Mouse (Mus musculus): ENCODE measurements around the gene Tmem11. TPM values are rescaled to one million over a fixed set of nuclear protein-coding genes. Genes with fewer than 3 reads are reported as not detected.
A peak's percentile ranks its signal among the peaks of the same experiment; 100 is the strongest.

The Tmem11 gene
- 10 to 100 TPM; 28.9 to 29.6 TPM for total RNA-seq (2021)
- long read RNA-seq, experiment 1, transcript Tmem11-201 (2 exons, 1,457 nt) = major isoform, 22 of 27 reads
- long read RNA-seq, experiment 1, partial matches to known transcripts = 0 of 27 reads
- long read RNA-seq, experiment 1, other reads (novel, unspliced or antisense) = 5 of 27 reads
- long read RNA-seq, experiment 2, transcript Tmem11-201 (2 exons, 1,457 nt) = major isoform, 17 of 18 reads
- long read RNA-seq, experiment 2, partial matches to known transcripts = 0 of 18 reads
- long read RNA-seq, experiment 2, other reads (novel, unspliced or antisense) = 1 of 18 reads

DNA sequence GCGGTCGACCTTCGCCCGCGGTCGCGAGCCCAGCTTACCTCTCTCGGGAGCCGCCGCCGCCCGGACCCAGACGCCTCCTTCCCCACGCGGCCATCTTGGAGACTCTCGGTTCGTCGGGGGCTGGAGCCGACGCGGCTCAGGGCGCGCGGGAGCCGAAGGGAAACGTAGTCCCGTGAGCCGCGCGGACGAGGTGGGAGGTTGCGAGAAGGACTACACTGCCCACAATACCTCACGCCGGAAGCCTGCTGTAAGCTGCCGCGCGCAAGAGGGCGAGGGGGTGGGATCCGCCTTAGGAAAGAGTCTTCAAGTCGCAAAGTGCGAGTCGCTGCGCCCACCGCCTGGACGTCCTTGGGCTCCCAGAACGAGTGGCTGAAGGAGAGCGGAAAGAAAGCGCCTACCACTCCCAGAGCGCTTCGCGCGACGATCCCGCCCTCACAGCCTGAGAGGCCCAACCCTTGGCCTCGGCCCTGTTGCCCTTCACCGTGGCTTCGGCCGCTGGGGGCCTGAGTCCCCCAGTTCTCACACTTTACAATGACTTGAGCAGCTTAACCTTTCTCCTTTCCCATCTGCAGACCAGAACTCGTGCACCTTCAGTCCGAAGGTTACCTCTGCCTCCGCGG is at the start of gene Tmem11:
Tmem11 (minus strand) TSS at position 598 of the 620 bp plus-strand sequence.
- DNase-seq = peak; percentile 93 to 98

DNA sequence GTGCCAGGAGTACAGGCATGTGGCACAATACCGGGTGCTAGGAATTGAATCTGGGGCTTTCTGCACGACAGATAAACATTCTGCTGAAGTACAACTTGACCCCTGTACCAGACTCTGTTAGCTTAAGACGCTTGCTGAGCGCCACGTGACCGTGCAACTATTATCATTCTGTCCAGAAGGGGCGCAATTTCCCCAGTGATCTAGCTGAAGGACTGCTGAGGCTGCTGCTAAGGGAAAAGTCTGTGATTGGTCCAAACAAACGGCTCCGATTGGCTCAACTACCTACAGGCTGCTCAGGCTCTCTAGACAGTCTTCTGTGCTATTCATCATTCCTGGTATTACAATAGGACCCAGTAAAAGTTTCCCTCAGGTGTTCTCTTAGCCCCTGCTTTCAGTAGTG is 48.2 kb upstream of the Tmem11 start:
- peak; percentile 91 to 93 for DNase-seq

DNA sequence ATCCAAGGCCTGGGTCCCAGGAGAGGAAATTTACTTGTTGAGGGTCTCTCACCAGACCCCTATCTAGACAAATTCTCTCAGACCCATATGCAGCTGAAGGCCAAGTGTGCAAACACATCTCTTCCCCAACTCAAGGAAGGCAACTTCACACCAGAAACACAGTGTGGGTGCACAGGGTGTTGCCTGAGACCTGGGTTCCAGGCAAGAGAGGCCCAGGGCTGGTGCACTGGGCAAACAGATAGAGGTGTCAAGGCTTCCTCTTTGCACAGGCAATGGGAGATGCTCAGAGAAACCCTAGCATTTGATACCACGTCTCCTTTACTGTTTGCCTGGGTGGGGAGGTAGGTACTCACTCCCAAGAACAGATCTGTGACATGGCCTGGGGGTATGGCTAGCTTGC is 45.9 kb upstream of the Tmem11 start:
- DNase-seq = no peak

DNA sequence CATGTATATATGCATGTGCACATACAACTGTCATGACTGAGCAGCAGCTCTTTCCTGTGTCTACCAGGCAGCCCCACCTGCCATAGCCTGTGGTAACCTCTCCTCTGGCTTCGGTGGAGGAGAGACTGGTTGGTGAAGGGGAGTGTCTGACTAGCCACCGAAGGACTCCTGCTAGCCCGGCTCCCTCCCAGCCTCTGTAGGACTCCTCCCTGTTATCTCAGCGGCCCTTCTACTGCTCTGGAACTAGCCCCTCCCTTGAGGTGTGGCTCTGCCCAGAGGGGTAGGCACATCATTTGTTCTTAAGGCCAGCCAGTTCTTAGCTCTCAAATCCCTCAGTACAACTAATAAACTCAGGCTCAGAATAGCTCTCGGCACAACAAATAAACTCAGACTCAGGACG is 45.4 kb upstream of the Tmem11 start:
- DNase-seq = no peak

DNA sequence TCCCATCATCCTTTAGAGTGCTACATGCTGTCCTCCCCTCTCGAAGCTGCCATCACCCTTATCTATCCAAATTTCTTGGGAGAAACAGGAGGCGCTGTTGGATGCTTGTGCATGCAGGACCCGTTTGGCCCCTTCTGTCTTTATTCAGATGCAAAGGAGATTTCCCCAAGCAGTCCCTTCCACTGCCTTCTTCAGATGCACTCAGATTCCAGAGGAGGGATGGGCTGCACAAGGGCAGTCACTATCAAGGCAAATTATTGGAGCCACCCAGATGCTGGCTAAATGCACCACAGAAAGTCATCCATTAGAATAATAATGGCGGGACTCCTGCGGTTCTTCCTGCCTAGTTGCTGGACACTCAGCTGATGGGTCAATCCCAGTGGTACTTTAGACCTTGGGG is 43.9 kb upstream of the Tmem11 start:
- no peak for DNase-seq

DNA sequence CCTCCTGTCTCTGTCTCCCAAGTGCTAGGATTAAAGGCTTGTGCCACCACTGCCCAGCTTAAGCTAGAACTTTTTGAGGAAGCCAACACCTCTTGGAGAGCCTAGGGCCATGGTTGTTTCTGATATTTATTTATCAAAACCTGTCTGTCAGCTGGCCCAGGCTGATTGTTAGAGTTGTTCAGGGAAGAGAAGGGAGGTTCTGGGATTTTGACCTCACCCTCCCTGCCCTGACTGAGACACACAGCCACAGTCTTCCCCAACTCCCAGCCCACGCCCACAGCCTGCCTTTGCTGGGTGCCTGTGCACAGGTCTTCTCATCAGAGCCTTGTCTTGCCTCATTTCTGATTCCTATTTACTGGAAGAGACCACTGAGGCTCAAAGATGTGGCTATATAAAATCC is 43.1 kb upstream of the Tmem11 start:
- no peak for DNase-seq

DNA sequence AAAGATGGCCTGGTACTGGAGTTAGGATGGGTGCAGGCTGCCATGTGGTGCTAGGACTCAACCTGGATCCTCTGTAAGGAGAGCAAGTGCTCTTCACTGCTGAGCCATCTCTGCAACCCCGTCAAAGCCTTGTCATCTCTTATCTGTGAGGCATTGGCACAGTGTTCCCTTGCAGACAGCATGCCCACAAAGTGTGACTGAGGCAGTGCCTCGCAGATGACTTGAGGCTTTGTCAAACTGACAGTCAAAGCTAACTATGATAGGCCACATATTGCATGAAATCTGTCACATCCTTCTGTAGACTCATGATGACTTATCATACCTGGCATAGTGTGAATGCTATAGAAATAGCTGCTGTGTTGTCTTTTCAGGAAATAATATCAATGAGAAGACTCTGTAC is 40.9 kb upstream of the Tmem11 start:
- no peak for DNase-seq

DNA sequence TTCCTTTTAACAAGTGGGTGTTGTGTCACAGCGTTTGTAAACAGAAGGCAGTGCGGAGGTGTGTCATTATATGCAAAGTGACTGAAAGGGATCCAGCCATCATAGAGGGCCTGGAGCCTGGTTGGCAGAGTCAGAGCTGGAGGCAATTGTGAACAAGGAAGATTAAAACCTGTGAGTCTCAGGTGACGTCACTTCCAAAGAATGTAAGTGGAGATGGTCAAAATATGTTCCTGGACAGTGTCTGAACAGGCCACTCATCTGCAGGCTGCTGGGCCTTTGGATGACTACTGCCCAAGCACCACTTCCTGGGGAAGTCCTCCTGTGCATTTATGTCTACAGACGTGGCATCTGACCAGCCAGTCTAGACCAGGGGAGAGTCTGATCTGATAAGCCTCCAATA is 36.1 kb upstream of the Tmem11 start:
- DNase-seq = no peak

DNA sequence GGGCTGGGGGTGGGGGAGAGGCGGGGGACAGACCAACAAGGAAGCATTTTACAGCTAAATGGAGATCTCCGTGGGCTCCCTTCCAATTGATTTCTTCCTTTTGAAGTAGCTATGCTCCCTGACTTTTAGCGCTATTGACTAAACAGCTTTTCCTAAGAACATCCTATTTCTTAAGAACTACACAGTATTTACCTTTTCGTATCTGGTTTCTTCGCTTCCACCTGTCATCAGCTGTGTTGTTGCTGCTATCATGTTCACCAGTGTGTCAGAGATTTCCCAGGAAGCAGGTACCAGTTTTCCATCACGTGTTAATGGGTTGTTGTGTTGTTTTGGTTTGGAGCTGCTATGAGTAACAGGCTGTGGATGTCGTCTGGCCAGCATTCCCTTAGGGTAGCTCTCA is 35.4 kb upstream of the Tmem11 start, which contains the start of gene Natd1:
Natd1 (minus strand) TSS at position 260 of the 400 bp plus-strand sequence.
- peak in 1 of 2 experiments; percentile 42 for DNase-seq

DNA sequence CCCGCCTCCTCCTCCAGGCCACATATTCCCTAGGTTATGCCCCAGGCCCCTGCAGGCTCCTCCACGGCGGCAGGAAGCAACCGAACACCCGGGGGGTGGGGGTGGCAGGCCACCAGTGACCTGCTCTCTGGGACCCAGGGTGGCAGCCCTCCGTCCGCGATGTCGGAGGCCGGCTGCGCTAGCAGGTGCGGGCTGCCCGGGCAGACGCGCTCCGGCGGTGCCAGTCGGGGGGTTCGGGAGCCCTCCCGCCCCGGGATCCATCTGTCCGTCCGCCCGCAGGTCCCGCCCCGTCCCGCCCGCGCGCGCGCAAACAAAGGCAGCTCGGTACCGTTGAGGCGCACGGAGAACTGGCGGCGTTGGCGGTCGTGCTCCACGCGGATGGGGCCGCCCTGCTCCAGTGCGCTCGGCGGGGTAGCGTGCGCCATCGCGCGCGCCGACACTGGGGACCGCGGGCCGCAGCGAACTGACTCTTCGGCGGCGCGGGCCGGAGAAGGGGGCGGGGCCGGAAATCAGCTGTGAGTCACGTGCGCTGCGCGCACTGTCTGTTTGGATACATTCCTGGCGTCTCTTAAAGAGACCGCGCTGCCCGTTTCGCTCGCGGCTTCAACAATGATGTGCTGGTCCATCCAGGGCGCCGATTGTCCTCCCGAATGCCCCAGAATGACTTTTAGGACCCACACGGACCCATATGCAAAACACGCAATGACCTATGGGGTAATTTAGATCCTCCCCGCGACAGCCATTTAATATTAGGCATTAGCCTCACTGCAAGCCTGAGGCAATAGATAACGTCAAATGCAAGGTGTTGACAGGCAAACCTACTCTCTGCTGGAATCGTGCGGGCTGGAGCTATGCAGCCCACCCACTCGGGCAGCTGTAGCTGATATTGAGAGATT is 34.5 kb upstream of the Tmem11 start:
- DNase-seq = peak; percentile 93 to 96

DNA sequence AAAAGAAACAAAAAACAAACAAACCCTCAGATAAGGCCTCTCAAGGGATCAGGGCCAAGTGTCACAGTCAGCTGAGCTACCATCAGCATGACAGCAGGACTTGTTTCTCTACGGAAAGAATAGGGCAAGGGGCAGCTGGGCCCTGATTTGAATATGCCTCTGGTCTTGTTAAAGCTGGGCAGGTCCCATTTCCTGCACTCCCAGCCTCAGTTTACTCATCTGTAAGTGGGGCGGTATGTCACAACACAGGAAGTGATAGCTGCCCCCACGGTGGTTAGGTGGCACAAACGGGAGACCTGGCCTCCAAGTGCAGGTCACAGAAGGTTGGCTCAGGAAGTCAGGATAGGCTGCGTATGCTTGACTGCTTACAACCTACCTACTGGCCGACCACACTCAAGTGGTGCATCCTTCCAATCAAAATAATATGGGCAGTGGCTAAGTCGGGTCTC is 33.5 kb upstream of the Tmem11 start:
- DNase-seq = no peak

DNA sequence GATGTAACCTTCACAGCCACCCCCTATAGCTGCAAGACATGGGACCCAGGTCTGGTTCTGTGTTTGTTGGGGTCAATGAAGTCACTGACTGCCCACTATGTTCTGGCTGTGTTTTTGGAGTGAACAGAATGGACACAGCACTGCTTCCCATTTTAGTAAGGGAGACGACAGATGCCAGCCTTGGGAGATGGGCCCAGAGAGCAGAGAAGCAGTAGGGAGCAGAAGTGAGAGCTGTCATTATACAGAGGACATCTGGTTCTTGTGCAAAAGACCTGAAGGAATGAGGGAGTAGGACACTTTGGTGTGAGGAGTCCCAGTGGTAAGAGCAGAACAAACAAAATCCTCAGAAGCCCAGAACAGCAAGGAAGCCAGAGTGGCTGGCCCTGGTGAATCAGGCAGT is 30.6 kb upstream of the Tmem11 start:
- no peak for DNase-seq

DNA sequence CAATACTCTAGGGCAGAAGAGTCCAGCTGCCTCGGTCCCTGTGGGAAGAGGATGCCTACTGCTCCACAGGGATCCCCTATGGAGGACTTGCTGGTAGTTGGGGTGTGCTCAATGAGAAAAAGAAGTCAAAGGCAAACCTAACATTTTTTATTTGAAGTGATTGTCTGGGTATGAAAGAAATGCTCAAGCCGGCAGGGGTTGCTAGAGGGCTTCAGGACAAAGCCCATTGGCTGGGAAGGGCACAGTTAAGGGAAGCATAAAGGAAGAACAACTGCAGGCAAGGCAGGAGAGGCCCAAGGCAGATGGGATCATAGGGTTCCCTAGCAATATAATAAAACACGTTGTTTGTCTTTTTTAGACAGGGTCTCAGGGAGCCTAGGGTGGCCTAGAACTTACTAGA is 29.0 kb upstream of the Tmem11 start:
- DNase-seq = peak in 1 of 2 experiments; percentile 25

DNA sequence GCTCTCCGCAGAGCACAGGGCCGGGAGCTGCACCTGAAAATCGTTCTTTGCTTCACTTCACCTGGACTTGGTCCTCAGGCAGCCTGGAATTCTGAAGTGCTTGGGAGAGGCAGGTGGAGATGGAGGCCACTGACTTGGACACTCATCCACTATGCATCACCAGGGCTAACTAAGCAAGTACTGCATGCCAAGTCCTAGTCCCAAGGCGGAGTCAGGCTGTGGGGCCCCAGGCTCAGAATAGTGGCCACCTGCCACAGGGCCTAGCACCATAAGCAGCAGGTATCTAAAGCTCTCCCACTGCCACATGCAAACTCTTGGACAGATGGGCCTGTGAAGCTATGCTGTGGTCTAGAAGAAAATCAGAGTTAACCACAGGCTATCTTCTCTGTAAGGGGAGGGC is 27.4 kb upstream of the Tmem11 start:
- DNase-seq = no peak

DNA sequence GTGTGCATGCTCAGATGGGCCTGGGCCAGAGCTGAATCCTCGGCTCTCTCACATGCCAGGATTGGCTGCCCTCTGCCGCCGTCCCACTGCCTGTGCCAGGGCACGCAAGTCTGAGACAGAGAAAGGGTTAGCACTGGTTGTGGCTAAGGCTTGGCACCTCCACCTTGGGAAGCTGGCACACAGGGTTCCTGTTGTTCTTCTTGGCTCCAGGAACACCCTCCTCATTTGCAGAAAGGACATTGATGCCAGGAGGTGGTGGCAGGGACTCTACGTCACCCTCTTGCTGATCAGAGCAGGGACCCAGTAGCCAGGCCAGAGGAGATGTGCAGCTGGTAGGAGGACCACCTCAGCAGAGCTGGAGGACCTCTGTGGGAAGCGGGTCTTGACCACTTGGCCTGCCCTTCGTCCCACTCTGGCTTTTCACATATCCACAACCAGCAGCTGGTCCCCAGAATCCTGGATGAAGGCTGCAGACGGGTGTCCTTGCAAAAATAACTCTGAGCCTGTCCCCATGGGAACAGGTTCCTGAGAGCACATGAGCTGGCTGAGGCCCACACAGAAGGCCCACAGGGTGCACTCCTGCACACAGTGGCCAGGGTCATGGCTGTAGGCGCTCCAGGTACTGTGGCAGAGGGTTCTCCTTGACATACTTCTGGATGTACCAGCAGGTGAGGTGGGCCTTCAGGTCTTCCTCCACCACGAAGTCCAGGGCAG is 26.5 kb upstream of the Tmem11 start:
- peak in 1 of 2 experiments; percentile 19 for DNase-seq

DNA sequence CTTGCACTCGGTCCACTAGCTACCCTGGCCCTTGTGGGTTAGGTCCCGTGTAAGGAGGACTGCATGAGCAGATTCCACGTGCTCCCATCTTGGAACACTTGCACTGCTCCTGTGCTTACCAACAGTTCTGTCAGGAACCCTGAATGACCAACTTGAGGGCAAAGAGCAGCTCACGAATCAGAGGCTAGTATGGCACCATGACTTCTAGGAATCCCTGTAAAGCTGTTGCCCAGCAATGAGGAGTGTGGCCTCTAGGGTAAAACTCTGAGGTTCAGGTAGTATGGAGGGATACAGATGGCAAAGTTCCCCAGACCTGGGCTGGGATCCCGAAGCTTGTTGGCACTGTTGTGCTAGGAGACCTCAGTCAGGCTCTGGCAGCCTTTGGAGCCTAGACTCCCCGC is 24.6 kb upstream of the Tmem11 start:
- DNase-seq = no peak

DNA sequence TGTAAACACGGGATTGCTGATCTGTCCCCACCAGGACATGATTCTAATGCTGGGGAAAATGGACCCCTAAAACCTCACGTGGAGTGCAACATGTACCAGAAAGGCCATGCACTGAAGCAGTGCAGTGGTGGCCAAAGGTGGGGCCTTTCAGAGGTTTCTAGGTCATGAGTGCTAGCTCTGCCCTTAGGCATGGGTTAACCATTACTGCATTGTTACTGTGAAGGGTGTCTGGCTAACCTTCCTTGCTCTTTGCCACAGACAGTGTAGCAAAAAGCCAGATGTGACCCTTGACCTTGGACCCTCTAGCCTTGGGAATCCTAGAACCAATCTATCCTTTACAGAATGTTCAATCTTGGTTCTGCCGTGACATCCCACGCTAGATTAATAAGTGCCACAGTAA is 23.4 kb upstream of the Tmem11 start:
- DNase-seq = no peak

DNA sequence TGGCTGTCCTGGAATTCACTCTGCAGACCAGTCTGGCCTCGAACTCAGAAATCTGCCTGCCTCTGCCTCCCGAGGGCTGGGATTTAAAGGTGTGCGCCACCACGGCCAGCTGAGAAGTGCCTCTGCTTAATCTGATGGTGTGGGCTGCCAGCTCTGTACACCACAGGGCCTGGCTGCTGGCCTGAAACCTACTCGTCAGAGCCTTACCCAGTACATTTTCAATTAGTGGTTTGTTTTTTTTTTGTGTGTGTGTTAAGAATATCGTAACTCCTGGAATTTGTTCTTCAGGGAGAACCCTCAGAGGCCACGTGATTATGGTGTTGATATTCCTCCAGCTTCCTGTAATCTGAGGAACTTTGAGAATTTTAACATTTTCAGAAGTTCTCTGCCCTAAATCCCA is 22.9 kb upstream of the Tmem11 start:
- no peak for DNase-seq

DNA sequence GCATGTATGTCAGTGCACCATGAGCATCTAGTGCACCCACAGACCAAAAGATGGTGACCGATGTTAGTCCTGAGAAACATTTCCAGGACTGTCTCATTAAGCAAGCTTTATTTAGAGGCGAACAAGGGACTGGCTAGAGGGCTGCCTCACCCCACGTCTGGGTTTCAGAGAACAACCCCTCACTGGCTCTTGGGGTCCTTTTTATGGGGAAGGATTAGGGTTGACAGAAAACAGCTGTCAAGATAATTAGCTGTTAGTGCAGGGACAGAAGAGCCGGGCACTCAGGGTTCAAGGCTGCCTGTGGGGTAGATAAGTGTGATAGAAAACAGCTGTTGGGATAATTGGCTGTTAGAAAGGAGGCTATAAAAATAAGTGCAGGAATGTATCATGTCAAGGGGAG is 16.8 kb upstream of the Tmem11 start:
- DNase-seq = no peak

DNA sequence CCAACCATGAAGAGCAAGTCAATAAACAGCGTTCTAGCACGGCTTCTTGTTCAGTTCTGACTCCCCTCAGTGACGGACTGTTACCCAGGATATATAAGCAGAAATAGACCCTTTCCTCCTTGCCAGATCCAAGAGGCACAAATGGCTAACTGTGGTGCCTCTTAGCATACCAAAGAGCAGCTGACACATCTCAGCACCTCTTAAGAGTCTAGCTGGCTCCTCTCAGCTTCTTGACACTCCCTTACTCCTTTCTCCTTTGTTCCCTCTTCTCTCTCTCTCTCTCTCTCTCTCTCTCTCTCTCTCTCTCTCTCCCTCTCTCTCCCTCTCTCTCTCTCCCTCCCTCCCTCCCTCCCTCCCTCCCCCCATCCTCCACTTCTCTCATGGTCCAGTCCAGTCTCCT is 11.7 kb upstream of the Tmem11 start:
- DNase-seq = no peak

DNA sequence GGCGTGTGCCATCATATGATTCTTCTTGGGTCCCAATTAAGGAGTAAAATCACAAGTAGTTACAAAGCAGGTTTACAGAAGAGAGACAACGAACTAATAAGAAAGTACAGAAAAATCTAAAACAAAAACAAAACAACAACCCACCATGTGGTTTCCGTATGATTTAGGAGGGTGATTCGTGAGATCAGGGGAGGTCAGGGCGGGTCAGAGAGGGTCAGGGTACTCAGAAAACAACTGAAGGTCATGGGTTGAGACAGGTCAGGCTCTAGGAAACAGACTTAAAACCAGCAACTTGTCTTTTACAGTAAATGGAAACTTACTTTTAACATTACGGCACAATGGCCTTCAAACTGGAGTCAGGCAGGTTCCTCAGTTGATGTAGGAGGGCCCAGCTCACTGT is 11.2 kb upstream of the Tmem11 start:
- DNase-seq = no peak

DNA sequence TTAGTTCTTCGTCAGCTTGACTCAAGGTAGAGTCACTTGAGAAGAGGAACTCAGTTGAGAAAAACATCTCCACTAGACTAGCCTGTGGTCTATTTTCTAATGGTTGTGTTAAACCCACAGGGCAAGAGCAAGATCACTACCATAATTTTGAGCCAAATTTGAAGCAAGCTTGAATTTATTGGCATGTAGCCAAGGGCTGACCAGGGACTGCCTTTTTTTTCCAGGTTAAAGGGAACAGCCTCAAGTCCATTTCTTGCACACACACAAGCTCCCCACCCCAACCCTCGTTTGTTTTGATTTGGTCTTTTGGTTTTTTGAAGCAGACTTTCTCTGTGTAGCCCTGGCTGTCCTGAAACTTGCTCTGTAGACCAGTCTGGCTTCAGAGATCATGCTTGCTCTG is 10.8 kb upstream of the Tmem11 start:
- DNase-seq = no peak

Data from heart, adult 18-20 months (tissue).